Mouse (Mus musculus) embryonic facial prominence, embryonic 11.5 days (tissue): ENCODE data around the gene Tm4sf1. TPM values are rescaled to one million over a fixed set of nuclear protein-coding genes. Genes with fewer than 3 reads are reported as not detected.

ENCODE experiments used
- ATAC-seq: fragments of 200-750 bp; cut with Nextera tagmentation; replicated peaks from 2 replicates; pipeline ENCODE4 v1.8.0; 2017; ENCODE audit warnings: low read depth; ENCODE audit not compliant: insufficient number of reproducible peaks, low FRiP score, low TSS enrichment
- DNase-seq: peaks from one replicate; pipeline ENCODE4 v3.0.0-alpha.2; 2015; ENCODE audit warnings: low spot score
- H3K27ac ChIP-seq: fragments of 300-500 bp; sonication (generic); replicated peaks from 2 replicates; pipeline ENCODE4 v1.5.1; 2014; ENCODE audit warnings: mild to moderate bottlenecking, low read depth, low read length, control low read depth
- H3K27me3 ChIP-seq: fragments of 300-500 bp; sonication (generic); 2 replicates; pipeline ENCODE4 v1.6.1; 2014; ENCODE audit warnings: mild to moderate bottlenecking, low read length, moderate library complexity, mixed read lengths; ENCODE audit not compliant: control insufficient read depth, insufficient read depth
- H3K36me3 ChIP-seq: fragments of 300-500 bp; sonication (generic); replicated peaks from 2 replicates; pipeline ENCODE4 v1.6.1; 2014; ENCODE audit warnings: low read depth, mild to moderate bottlenecking, low read length, moderate library complexity, mixed read lengths; ENCODE audit not compliant: control insufficient read depth, insufficient read depth
- H3K4me1 ChIP-seq: fragments of 300-500 bp; sonication (generic); 2 replicates; pipeline ENCODE4 v1.6.1; 2014; ENCODE audit warnings: low read length, mixed read lengths; ENCODE audit not compliant: control insufficient read depth, insufficient read depth
- H3K4me2 ChIP-seq: fragments of 300-500 bp; sonication (generic); 2 replicates; pipeline ENCODE4 v1.6.1; 2014; ENCODE audit warnings: low read depth, mild to moderate bottlenecking, control low read depth, low read length, moderate library complexity
- H3K4me3 ChIP-seq: fragments of 300-500 bp; sonication (generic); 2 replicates; pipeline ENCODE4 v1.5.1; 2014; ENCODE audit warnings: low read depth, low read length, control low read depth
- H3K9ac ChIP-seq: fragments of 300-500 bp; sonication (generic); replicated peaks from 2 replicates; pipeline ENCODE4 v1.6.1; 2014; ENCODE audit warnings: mild to moderate bottlenecking, control low read depth, low read length
- H3K9me3 ChIP-seq: fragments of 300-500 bp; sonication (generic); replicated peaks from 2 replicates; pipeline ENCODE4 v1.6.1; 2016; ENCODE audit warnings: mild to moderate bottlenecking, low read length, inconsistent platforms, mixed read lengths; ENCODE audit not compliant: control insufficient read depth
- WGBS: fragments of 180-500 bp; shearing (Covaris S2); extraction: QIAGEN DNeasy Blood & Tissue Kit; methylation state at CpG from one replicate; pipeline ENCODE4 v1.1.7; 2014; 5-methylcytosine and 5-hydroxymethylcytosine counted together
- polyA plus RNA-seq: library from polyadenylated mRNA; unstranded; fragments of >200 nt; fragmentation: Nextera tagmentation; extraction: Ambion mirVana; gene quantifications from 2 replicates; pipeline ENCODE4 v1.2.1, GENCODE M21; 2014

The Tm4sf1 gene
- polyA plus RNA-seq = 9.9 and 13.8 TPM in 2 replicates

GRCm38 (mm10) chr3:57301921-57302539 is at the start of gene Tm4sf1:
Tm4sf1 (minus strand) TSS chr3:57301988.
- no peaks in the 10 kb centered on the region for H3K27me3 ChIP-seq
- H3K4me2 ChIP-seq = no peak within 1 kb of the TSS
- WGBS = 79% methylated on average over 2 of the region's 2 CpGs
- no peaks in the 10 kb centered on the region; the same call in 1 of the 2 replicates for H3K4me1 ChIP-seq
- H3K27ac ChIP-seq = no peak within 1 kb of the TSS
- H3K36me3 ChIP-seq = no peaks in the 10 kb centered on the region
- H3K9me3 ChIP-seq = no peaks in the 10 kb centered on the region
- no peak within 1 kb of the TSS for H3K4me3 ChIP-seq
- DNase-seq (no peak), ATAC-seq (no peak)
- no peak within 1 kb of the TSS for H3K9ac ChIP-seq

GRCm38 (mm10) chr3:57344811-57345210 is 43.0 kb upstream of the Tm4sf1 start:
- DNase-seq (no peak), ATAC-seq (no peak)
- Histone ChIP-seq H3K4me1 (no peaks in the 10 kb centered on the region), H3K27ac (no peak overlapping the region), H3K4me2 (no peak overlapping the region), H3K27me3 (no peaks in the 10 kb centered on the region), H3K4me3 (no peak overlapping the region), H3K9me3 (no peaks in the 10 kb centered on the region), H3K36me3 (no peaks in the 10 kb centered on the region), H3K9ac (no peak overlapping the region)
- 77% methylated on average over 5 of the region's 5 CpGs for WGBS

- ATAC-seq = no peak
- WGBS = 66% methylated on average over 11 of the region's 11 CpGs
These were observed 42.2 kb upstream of the Tm4sf1 start for GRCm38 (mm10) chr3:57343837-57344607.

DNA sequence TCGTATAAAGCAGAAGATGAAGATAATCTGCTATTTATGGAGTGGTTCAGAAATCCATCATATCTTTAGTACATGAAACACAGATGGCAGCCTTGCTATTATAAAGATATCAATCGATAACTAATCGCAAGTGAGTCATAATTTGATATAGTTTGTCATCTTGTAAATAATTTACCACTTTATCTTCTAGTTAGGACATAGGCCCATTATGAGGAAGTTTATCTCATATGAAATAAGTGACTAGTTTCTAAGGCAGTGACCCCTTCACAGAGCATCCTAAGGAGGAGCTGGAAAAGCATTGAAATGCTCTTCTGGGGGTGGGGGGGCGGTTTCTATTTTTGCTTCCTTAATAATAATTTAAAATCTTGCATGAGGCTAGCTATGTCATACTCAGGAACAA is 41.2 kb upstream of the Tm4sf1 start:
- H3K9ac ChIP-seq = no peak overlapping the region
- no peak overlapping the region for H3K4me3 ChIP-seq
- H3K4me2 ChIP-seq = no peak overlapping the region
- ATAC-seq = no peak
- H3K9me3 ChIP-seq = no peaks in the 10 kb centered on the region
- H3K4me1 ChIP-seq = no peaks in the 10 kb centered on the region
- 87% methylated on average over 4 of the region's 4 CpGs for WGBS
- no peaks in the 10 kb centered on the region for H3K36me3 ChIP-seq
- DNase-seq = no peak
- no peaks in the 10 kb centered on the region for H3K27me3 ChIP-seq
- H3K27ac ChIP-seq = no peak overlapping the region

More at GRCm38 (mm10) chr3:57343837-57344607, 42.2 kb upstream of the Tm4sf1 start:
- no peak overlapping the region for H3K4me2 ChIP-seq
- no peak overlapping the region for H3K4me3 ChIP-seq
- no peak overlapping the region for H3K9ac ChIP-seq
- no peak overlapping the region for H3K27ac ChIP-seq
- H3K4me1 ChIP-seq = no peaks in the 10 kb centered on the region
- no peaks in the 10 kb centered on the region for H3K27me3 ChIP-seq
- no peaks in the 10 kb centered on the region for H3K9me3 ChIP-seq
- H3K36me3 ChIP-seq = no peaks in the 10 kb centered on the region
- no peak for DNase-seq

- no peak for DNase-seq
- Histone ChIP-seq H3K27ac (no peak overlapping the region), H3K4me3 (no peak overlapping the region), H3K4me1 (no peaks in the 10 kb centered on the region), H3K9ac (no peak overlapping the region), H3K9me3 (no peaks in the 10 kb centered on the region), H3K36me3 (no peaks in the 10 kb centered on the region), H3K4me2 (no peak overlapping the region), H3K27me3 (no peaks in the 10 kb centered on the region)
- 84% methylated on average over 3 of the region's 3 CpGs for WGBS
- no peak for ATAC-seq
These were observed 39.5 kb upstream of the Tm4sf1 start for GRCm38 (mm10) chr3:57341321-57341720.

- Histone ChIP-seq H3K27ac (no peak overlapping the region), H3K4me2 (no peak overlapping the region), H3K27me3 (no peaks in the 10 kb centered on the region), H3K36me3 (no peaks in the 10 kb centered on the region), H3K9me3 (no peaks in the 10 kb centered on the region), H3K9ac (no peak overlapping the region), H3K4me3 (no peak overlapping the region), H3K4me1 (no peaks in the 10 kb centered on the region)
- no peak for ATAC-seq
- whole genome bisulfite sequencing = 81% methylated on average over 3 of the region's 3 CpGs
- DNase-seq = no peak
These were observed 33.5 kb upstream of the Tm4sf1 start for GRCm38 (mm10) chr3:57335080-57335815.

- WGBS = 72% methylated on average over 4 of the region's 6 CpGs
- DNase-seq (no peak), ATAC-seq (no peak)
- Histone ChIP-seq H3K27me3 (no peaks in the 10 kb centered on the region), H3K4me2 (no peak overlapping the region), H3K4me1 (no peaks in the 10 kb centered on the region), H3K27ac (no peak overlapping the region), H3K9ac (no peak overlapping the region), H3K36me3 (no peaks in the 10 kb centered on the region), H3K9me3 (no peaks in the 10 kb centered on the region), H3K4me3 (no peak overlapping the region)
These were observed 26.2 kb upstream of the Tm4sf1 start for GRCm38 (mm10) chr3:57327941-57328340.

GRCm38 (mm10) chr3:57307076-57307475 is 5.3 kb upstream of the Tm4sf1 start:
- H3K9ac ChIP-seq = no peak overlapping the region
- no peak overlapping the region for H3K4me3 ChIP-seq
- no peaks in the 10 kb centered on the region; the same call in 1 of the 2 replicates for H3K4me1 ChIP-seq
- ATAC-seq (no peak), DNase-seq (no peak)
- H3K36me3 ChIP-seq = no peaks in the 10 kb centered on the region
- no peak overlapping the region for H3K27ac ChIP-seq
- 74% methylated on average over 3 of the region's 3 CpGs for WGBS
- H3K9me3 ChIP-seq = no peaks in the 10 kb centered on the region
- H3K27me3 ChIP-seq = no peaks in the 10 kb centered on the region
- H3K4me2 ChIP-seq = no peak overlapping the region
